Mouse (Mus musculus): ENCODE data around the gene Prss32. TPM values are rescaled to one million over a fixed set of nuclear protein-coding genes. Genes with fewer than 3 reads are reported as not detected.

Prss32 gene
- polyA plus RNA-seq, 1 experiment from 2014 or later, result not detected

DNA sequence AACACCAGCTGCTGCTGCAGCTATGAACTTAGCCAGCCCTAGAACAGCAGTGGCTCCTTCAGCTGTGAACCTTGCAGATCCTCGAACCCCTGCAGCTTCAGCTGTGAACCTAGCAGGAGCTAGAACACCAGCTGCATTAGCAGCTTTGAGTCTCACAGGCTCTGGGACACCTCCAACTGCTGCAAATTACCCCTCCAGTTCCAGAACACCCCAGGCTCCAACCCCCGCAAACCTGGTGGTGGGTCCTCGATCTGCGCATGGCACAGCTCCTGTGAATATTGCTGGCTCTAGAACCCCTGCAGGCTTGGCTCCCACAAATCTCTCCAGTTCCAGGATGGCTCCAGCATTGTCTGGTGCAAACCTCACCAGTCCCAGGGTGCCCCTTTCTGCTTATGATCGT is 22.9 kb upstream of the Prss32 start:
- no peak overlapping the region for H3K4me2 ChIP-seq (replicated peaks)
- WGBS, result 97% methylated on average over 5 of the region's 5 CpGs
- H3K27ac ChIP-seq, result no peak overlapping the region
- H3K27me3 ChIP-seq, result no peaks in the 10 kb centered on the region
- no peak overlapping the region for H3K9ac ChIP-seq
- no peak for ATAC-seq (ENCODE audit: low FRiP score)
- H3K4me3 ChIP-seq, result no peak overlapping the region
- peaks cover 20% of the 10 kb centered on the region for H3K9me3 ChIP-seq (replicated peaks)
- peaks cover 99% of the 10 kb centered on the region for H3K36me3 ChIP-seq
- H3K4me1 ChIP-seq, result no peaks in the 10 kb centered on the region

DNA sequence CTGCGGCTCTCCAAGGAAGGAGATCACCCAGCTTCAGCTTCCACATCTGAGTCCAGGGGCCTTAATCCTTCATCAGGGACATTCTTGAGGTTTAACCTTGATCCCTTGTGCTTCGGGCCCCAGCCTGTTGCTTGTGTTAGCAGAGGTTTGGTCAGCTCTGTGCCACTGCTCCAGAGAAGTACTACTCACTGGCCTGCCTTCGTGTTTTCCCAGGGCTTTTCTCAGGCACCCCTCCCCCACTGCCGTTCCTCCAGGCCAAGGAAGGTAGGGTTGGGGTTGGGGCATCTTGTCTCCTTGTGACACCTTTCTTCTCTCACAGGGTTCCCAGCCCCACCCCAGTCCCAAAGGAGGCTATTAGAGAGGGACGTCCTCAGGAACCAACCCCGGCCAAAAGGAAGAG is 21.6 kb upstream of the Prss32 start:
- no peak overlapping the region for H3K27ac ChIP-seq
- H3K9me3 ChIP-seq (replicated peaks), result peaks cover 20% of the 10 kb centered on the region; the same call in 1 of the 2 replicates
- H3K4me1 ChIP-seq, result peaks cover 4% of the 10 kb centered on the region
- H3K4me2 ChIP-seq (replicated peaks), result no peak overlapping the region
- peaks cover 99% of the 10 kb centered on the region for H3K36me3 ChIP-seq
- no peak overlapping the region for H3K9ac ChIP-seq
- H3K27me3 ChIP-seq, result no peaks in the 10 kb centered on the region
- 72% methylated on average over 6 of the region's 6 CpGs for WGBS
- H3K4me3 ChIP-seq, result no peak overlapping the region
- no peak for ATAC-seq (ENCODE audit: low FRiP score)

DNA sequence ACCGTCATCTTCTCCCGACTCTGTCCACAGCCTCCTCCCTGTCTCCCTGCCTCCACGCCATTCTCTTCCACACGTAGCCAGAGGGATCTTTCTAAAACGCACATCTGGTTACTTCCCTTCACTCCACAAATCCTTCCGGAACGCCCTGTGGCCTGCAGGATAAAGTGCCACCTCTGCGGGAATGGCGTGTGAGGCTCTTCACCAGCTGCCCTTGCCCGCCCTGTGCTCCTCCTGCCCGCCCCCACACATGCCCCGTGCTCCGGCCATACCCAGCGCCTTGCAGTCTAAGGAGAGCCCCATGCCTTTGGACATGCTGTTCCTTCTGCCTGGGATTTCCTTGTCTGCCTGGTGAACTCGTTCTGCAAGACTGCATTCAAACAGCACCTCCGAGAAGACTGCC is 20.6 kb upstream of the Prss32 start:
- 86% methylated on average over 16 of the region's 16 CpGs for WGBS
- Histone ChIP-seq H3K9ac (no peak overlapping the region), H3K4me3 (no peak overlapping the region), H3K9me3 (replicated peaks) (peaks cover 20% of the 10 kb centered on the region; the same call in 1 of the 2 replicates), H3K4me1 (peaks cover 14% of the 10 kb centered on the region), H3K36me3 (peaks cover 93% of the 10 kb centered on the region), H3K27me3 (no peaks in the 10 kb centered on the region), H3K4me2 (replicated peaks) (no peak overlapping the region), H3K27ac (no peak overlapping the region)
- peak; percentile 39 for ATAC-seq (ENCODE audit: low FRiP score)

DNA sequence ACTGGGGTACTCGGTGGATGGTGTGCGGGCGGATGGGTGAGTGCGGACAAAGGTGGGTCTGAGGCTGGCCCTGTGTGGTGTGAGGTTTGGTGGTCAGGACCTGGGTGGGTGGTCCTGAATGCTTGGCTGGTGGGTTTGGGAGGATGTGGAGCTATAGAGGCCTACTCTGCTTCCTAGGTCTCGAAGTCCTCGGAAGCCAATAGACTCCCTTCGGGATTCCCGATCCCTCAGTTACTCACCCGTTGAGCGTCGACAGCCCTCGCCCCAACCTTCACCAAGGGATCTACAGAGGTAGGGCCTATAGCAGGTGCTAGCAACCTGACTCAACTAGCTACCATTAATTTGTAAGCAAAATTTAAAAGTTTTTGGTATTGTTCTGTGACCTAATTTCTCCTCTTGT is 20.0 kb upstream of the Prss32 start:
- Histone ChIP-seq H3K9me3 (replicated peaks) (peaks cover 15% of the 10 kb centered on the region; the same call in 1 of the 2 replicates), H3K4me2 (replicated peaks) (no peak overlapping the region), H3K9ac (no peak overlapping the region), H3K4me3 (no peak overlapping the region), H3K36me3 (peaks cover 87% of the 10 kb centered on the region), H3K4me1 (peaks cover 16% of the 10 kb centered on the region), H3K27ac (no peak overlapping the region), H3K27me3 (no peaks in the 10 kb centered on the region)
- ATAC-seq (ENCODE audit: low FRiP score), result peak; percentile 30; the same call in 1 of the 2 replicates
- WGBS, result 91% methylated on average over 12 of the region's 12 CpGs

DNA sequence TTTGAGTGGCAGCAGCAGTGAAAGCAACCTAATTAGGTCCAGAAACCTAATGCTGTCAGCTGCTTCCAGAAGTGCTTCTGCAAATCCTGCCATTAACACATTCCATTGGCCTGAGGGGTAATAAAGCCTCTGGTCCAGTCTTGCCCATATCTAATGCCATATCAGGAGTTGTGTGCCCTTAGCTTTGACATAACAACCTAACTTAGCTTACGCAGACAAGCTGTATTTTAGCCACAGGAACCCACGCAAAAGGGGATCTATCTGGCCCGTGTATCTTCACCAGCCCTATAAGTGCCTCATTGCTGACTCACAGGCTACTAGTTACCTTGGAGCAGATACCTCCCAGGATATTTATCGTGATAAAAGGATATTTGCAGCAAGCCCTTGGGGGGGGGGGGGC is 18.1 kb upstream of the Prss32 start:
- no peak overlapping the region for H3K4me3 ChIP-seq
- H3K27ac ChIP-seq, result no peak overlapping the region
- H3K9me3 ChIP-seq (replicated peaks), result no peaks in the 10 kb centered on the region
- peaks cover 2% of the 10 kb centered on the region; the same call in 1 of the 2 replicates for H3K27me3 ChIP-seq
- peaks cover 19% of the 10 kb centered on the region for H3K4me1 ChIP-seq
- no peak for ATAC-seq (ENCODE audit: low FRiP score)
- no peak overlapping the region for H3K9ac ChIP-seq
- 88% methylated on average over 4 of the region's 4 CpGs for WGBS
- H3K4me2 ChIP-seq (replicated peaks), result no peak overlapping the region
- peaks cover 67% of the 10 kb centered on the region for H3K36me3 ChIP-seq

DNA sequence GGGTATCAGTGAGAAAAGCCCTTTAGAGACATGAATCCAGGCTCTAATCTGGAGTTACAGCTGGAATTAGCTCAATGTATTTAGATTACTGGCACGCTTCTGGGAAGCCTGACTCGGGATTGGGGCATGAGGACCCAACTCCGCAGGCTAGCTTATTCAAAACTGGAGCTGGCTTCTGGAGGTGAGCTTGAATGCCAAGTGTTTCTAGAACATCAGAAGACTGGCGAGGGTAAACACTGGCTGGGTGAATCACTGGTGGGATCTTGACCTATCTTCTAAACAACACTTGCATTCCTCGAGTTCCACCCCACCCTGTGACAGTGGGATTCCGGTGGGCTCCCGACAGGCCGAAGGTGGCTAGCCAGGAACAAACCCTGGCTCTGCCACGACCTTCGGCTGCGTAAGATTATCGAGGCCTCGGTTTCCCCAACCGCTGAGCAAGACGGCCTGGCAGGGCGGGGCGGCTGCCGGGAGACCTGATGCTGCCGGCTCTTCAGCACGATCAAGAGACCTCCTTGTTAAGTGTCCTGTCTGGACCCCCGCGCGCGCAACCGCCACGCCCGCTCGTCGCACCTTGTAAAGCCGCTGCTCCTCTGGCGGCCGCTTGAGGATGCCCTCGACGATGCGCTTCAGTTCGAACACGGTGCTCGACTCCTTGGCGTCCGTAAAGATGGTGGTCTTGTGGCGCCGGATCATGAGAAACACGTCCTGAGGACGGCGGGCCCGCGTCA is 15.2 kb upstream of the Prss32 start:
- H3K27me3 ChIP-seq, result peaks cover 23% of the 10 kb centered on the region
- H3K9ac ChIP-seq, result peak overlapping the region; percentile 86
- peak overlapping the region; percentile 80 for H3K4me3 ChIP-seq
- no peaks in the 10 kb centered on the region for H3K9me3 ChIP-seq (replicated peaks)
- H3K27ac ChIP-seq, result peak overlapping the region; percentile 97
- H3K36me3 ChIP-seq, result peaks cover 39% of the 10 kb centered on the region
- H3K4me1 ChIP-seq, result peaks cover 19% of the 10 kb centered on the region
- under 1% methylated on average over 47 of the region's 47 CpGs for WGBS
- ATAC-seq (ENCODE audit: low FRiP score), result peak; percentile 79
- peak overlapping the region; percentile 82 for H3K4me2 ChIP-seq (replicated peaks)

DNA sequence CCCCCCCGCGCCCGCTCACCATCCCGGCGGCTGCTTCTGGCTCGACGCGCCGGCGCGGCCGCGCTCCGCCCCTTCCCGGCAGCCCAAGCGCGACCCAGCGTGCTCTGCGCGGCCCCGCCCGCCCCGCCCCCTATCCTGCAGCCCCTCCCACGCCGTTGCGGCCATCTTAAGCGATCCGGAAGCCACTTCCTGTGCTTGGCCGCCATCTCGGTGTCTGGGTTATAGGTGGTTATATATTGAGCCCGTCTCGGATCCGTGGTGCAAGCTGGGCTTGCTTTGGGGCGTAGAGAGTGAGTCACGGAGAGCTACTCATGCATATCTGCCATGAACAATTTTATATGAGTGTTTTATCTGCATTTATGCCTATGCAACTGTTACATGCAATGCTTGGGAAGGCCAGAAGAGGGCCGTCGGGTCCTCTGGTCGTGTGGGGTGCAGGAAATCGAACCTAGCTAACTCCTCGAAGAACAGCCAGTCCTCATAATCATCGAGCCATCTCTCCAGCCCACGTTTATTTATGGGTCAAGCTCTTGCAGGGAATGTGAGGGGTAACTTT is 14.5 kb upstream of the Prss32 start, which contains the start of gene Elob:
Elob (minus strand) TSS at position 73 of the 556 bp plus-strand sequence.
- Histone ChIP-seq H3K27ac (peak within 1 kb of the TSS; percentile 97), H3K4me3 (peak within 1 kb of the TSS; percentile 80), H3K9ac (peak within 1 kb of the TSS; percentile 86), H3K9me3 (replicated peaks) (no peaks in the 10 kb centered on the region), H3K4me1 (peaks cover 19% of the 10 kb centered on the region), H3K27me3 (peaks cover 30% of the 10 kb centered on the region), H3K36me3 (peaks cover 32% of the 10 kb centered on the region), H3K4me2 (replicated peaks) (peak within 1 kb of the TSS; percentile 82)
- 1% methylated on average over 19 of the region's 42 CpGs for WGBS
- ATAC-seq (ENCODE audit: low FRiP score), result peak; percentile 96

DNA sequence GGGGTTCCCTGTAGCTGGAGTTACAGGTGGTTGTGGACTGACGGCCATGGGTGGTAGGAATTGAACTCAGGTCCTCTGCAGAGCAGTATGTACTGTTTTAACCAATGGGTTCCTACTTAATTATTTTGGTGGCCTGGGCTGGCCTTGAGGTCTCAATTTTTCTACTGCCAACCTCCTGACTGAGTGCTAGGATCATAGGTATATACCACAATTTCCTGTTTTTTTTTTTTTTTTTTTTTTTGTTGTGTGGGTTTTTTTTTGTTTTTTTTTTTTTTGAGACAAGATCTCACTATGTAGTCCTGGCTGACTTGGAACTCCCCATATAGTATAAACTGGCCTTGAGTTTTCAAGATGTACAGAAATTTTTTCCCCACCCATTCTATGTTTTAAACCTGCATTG is 12.5 kb upstream of the Prss32 start:
- H3K4me2 ChIP-seq (replicated peaks), result no peak overlapping the region
- H3K9ac ChIP-seq, result no peak overlapping the region
- WGBS, result 94% methylated on average over 1 of the region's 1 CpGs
- no peak overlapping the region for H3K27ac ChIP-seq
- H3K4me3 ChIP-seq, result no peak overlapping the region
- peaks cover 12% of the 10 kb centered on the region for H3K36me3 ChIP-seq
- peaks cover 47% of the 10 kb centered on the region for H3K27me3 ChIP-seq
- peaks cover 19% of the 10 kb centered on the region for H3K4me1 ChIP-seq
- ATAC-seq (ENCODE audit: low FRiP score), result no peak
- H3K9me3 ChIP-seq (replicated peaks), result no peaks in the 10 kb centered on the region

DNA sequence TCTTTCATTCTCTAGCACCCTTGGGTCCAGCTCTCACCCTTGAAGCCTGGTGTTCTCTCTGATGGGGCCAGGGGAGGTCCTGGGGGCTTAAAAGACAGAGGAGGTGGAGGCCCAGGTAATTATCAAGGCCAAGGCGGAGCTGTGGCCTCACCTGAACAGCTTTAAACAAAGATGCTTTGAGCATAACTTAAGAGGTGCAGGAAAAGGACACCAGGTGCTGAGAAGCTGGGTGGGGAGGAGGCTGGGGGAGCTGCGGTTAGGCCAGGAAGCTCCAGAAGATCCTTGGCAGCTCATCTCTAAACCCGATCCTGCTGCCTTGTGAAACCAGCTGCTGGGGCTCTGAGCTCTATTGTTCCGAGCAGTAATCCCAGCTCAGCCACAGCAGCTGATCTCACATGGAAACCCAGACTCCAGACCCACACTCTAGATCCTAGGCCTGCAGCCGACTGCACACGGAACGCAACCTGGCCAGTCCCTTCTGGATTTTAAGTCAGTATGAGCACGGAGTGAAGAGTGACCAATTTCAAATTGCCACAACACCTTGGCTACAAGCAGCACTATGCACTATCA is 7.6 kb upstream of the Prss32 start, which contains the start of gene Prss33:
Prss33 (minus strand) TSS at position 51 of the 570 bp plus-strand sequence.
- no peak for ATAC-seq (ENCODE audit: low FRiP score)
- Histone ChIP-seq H3K36me3 (no peaks in the 10 kb centered on the region), H3K4me2 (replicated peaks) (no peak within 1 kb of the TSS), H3K4me1 (no peaks in the 10 kb centered on the region), H3K4me3 (no peak within 1 kb of the TSS), H3K27ac (no peak within 1 kb of the TSS), H3K9ac (no peak within 1 kb of the TSS), H3K9me3 (replicated peaks) (no peaks in the 10 kb centered on the region), H3K27me3 (peaks cover 51% of the 10 kb centered on the region)
- WGBS, result 77% methylated on average over 8 of the region's 8 CpGs

DNA sequence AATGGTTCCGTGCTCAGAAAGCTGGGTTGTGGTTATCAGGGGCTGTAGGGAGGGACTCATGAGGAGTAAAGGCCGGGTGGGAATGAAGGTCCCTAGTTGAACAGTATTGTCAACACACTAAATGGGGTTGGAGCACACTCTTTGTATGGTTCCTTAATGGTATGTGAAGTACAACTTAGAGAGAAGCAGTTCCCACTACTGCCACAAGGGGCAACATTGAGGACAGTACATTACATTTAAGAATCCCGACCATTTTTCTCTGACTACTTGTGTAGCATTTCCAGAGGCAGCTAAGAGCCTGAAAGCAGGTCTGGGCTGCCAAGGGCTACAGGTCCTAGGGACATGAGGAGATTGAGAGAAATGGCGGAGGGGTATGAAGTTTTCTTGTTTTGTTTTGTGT is 2.5 kb upstream of the Prss32 start:
- peaks cover 5% of the 10 kb centered on the region; the same call in 1 of the 2 replicates for H3K4me1 ChIP-seq
- no peak overlapping the region for H3K27ac ChIP-seq
- ATAC-seq (ENCODE audit: low FRiP score), result no peak
- no peak overlapping the region for H3K9ac ChIP-seq
- H3K4me2 ChIP-seq (replicated peaks), result no peak overlapping the region
- peaks cover 16% of the 10 kb centered on the region for H3K27me3 ChIP-seq
- H3K9me3 ChIP-seq (replicated peaks), result no peaks in the 10 kb centered on the region
- no peaks in the 10 kb centered on the region for H3K36me3 ChIP-seq
- 27% methylated on average over 4 of the region's 4 CpGs for WGBS
- no peak overlapping the region for H3K4me3 ChIP-seq

DNA sequence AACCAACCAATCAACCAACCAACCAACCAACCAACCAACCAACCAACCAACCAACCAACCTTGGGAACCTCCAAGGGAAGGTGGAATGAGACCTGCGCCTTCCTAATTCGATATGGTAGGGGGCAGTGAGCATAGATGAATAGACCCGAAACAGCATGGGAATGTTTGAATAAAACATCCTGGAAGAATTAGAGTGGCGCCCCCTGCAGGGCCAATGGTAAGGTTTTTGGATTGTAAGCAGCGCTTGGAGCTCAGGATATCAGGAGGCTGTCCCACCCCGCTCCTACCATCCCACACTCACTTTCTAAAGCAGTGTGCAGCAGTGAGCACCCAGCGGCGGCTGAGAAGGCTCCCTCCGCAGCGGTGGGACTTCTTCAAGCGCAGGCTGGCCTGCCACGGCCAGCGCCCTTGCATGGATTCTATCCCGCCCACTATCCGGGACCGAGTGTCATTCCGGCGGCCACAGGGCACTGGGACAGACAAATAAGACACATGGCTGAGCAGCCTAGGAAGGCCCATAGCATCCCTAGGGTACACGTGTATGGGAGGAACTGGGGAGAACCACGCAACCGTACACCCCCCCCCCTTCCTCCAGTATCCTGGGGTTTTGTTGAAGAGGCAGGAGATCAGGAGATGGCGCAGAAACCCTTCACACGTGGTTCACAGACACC is 379 bp upstream of the Prss32 start:
- WGBS, result 39% methylated on average over 23 of the region's 23 CpGs
- peak; percentile 6; the same call in 1 of the 2 replicates for ATAC-seq (ENCODE audit: low FRiP score)
- Histone ChIP-seq H3K36me3 (no peaks in the 10 kb centered on the region), H3K27me3 (0 out of 2 replicates have a peak, but pooled peaks cover 5% of the 10 kb centered on the region), H3K4me3 (no peak overlapping the region), H3K9ac (no peak overlapping the region), H3K9me3 (replicated peaks) (no peaks in the 10 kb centered on the region), H3K4me2 (replicated peaks) (peak overlapping the region; percentile 38), H3K4me1 (peaks cover 5% of the 10 kb centered on the region; the same call in 1 of the 2 replicates), H3K27ac (no peak overlapping the region)

DNA sequence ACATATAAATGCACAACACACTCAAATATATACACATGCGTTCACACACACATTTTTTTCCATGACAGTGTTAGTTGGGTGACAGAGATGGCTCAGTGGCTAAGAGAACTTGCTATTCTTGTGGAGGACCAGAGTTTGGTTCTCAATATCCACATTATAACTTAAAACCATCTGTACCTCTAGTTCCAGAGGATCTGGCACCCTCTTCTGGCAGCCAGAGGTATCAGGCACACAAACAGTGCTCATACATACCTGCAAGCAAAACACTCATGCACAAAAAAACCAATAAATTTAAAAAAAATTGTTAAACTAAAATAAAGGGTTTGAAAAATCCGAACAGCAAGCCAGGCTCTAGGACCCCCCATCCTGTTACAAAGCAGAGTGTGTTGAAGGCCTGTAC is 6.4 kb downstream of the Prss32 start:
- no peak overlapping the region for H3K4me2 ChIP-seq (replicated peaks)
- no peaks in the 10 kb centered on the region for H3K4me1 ChIP-seq
- no peak overlapping the region for H3K9ac ChIP-seq
- H3K27me3 ChIP-seq, result no peaks in the 10 kb centered on the region
- 62% methylated on average over 2 of the region's 2 CpGs for WGBS
- H3K9me3 ChIP-seq (replicated peaks), result no peaks in the 10 kb centered on the region
- no peak overlapping the region for H3K4me3 ChIP-seq
- H3K27ac ChIP-seq, result no peak overlapping the region
- ATAC-seq (ENCODE audit: low FRiP score), result no peak
- no peaks in the 10 kb centered on the region for H3K36me3 ChIP-seq

Measured in hindbrain, embryonic 12.5 days (tissue).